Mouse (Mus musculus) layer of hippocampus, adult 6 months (tissue): Measurements from ENCODE around the gene Usp32. TPM values are rescaled to one million over a fixed set of nuclear protein-coding genes. Genes with fewer than 3 reads are reported as not detected.

Experiments
- long read RNA-seq, 2 experiments: library from polyadenylated mRNA; unstranded; transcript quantifications; one replicate each; pipeline ENCODE4 v2.0.0; 2019 to 2020
- polyA plus RNA-seq: library from polyadenylated mRNA; unstranded; fragments of <200 nt; fragmentation: Nextera tagmentation; gene quantifications from 2 replicates; pipeline ENCODE4 v1.2.3, GENCODE M21; 2021

The Usp32 gene
- polyA plus RNA-seq = 8.8 and 9.3 TPM in 2 replicates
- long read RNA-seq, experiment 1, partial matches to known transcripts = 23 of 47 reads
- long read RNA-seq, experiment 1, other reads (novel, unspliced or antisense) = 24 of 47 reads
- long read RNA-seq, experiment 2, full-length matches to known transcripts = 2 of 88 reads
- long read RNA-seq, experiment 2, partial matches to known transcripts = 61 of 88 reads
- long read RNA-seq, experiment 2, other reads (novel, unspliced or antisense) = 25 of 88 reads

DNA sequence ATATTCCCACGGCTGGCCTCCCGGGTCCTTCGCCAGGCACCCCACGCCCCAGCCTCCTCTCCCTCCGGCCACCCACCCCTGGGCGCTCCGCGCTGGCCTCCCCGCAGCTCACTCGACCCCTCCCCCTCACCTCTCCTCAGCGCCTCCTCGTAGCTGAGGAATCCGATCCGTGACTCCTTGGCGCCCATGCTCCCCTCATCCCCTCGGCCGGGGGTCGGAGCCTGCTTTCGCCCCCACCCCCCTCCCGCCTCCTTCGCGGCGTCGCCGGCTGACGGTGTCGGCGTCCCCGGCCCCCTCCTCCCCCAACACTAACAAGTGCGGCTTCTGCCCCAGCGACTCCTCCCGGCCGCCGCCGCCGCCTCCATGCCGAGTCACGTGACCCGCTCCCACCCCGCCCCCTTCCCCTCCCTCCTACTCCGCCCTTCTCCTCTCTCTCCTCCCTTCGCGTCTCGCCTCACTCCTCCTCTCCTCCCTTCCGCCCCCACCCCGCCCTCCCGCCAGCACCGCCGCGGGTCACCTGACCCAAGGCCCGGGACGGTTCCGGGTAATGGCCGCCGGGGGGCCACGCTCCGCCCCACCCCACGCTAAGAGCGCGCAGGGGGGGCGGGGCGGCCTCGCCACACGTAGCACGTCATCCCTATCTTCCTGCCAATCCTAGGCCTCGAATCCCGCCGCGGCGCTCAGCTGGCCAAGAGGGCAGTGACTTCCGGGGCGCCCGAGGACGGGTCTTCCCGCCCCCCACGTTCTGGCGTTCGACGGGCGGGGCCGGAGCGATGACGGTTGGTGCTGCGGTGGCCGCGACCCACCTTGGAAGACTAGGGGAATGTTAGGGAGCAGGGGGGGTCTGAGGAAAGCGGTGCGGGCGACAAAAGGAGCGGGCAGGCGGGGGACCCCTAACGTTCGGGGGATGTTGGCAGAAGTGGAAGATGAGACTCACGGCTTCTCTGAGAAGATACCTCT lies at the start of gene Usp32:
Gene Usp32, minus strand, starts transcription at position 581 of the 960 bp plus-strand sequence.

GRCm38 (mm10) chr11:85170058-85170740 lies 30.2 kb upstream of the Usp32 start, which contains the start of gene 1700125H20Rik:
Gene 1700125H20Rik (plus strand): TSS chr11:85170404.

DNA sequence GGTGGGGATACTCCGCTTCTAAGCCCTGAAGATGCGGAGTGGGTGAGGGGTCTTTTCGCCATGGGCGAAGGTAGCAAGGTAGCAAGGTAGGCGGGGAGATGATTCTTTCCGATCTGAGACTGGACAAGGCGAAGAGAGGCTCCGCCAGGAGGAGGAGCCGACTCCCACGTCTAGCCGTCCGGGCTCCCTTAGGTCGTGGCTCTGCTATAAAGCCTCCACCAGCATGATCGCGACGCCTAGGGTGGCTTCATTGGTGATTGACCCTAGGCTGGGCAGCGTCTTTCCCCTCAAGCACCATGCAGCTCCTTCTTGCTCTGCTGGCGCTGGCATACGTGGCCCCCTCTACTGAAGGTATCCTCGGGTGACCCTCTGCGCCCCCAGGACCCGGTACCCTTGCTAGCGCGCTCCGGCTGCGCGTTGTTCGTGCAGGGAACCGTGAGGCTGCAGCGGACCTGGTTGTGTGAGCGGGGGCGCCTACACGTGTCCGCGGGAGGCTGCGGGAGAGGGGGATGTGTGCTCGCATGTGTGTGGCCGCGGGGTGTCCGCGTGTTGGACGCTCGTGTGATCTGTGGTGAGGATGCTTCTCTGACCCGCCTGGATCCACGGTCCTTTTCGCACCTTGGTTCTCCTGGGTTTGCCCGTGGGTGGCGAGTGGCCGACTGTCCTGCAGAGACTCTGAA lies 182.2 kb downstream of the Usp32 start, which contains the start of gene Car4:
Gene Car4, plus strand, starts transcription at position 196 of the 680 bp plus-strand sequence.

Other genes starting within 250 kb of the Usp32 start
- 90.2 and 91.0 TPM in 2 replicates for gene Znhit3, start 223.8 kb downstream of the Usp32 start, polyA plus RNA-seq
- gene Car4, start 182.4 kb downstream of the Usp32 start, polyA plus RNA-seq = 66.6 and 82.3 TPM in 2 replicates
- gene 1700125H20Rik, start 30.2 kb upstream of the Usp32 start, polyA plus RNA-seq = 0.30 and 0.54 TPM in 2 replicates
- 24.7 TPM in 2 replicates for gene Appbp2, start 95.0 kb upstream of the Usp32 start, polyA plus RNA-seq
- gene Ppm1d, start 171.1 kb upstream of the Usp32 start, polyA plus RNA-seq = 9.2 and 9.9 TPM in 2 replicates
- 27.6 and 29.2 TPM in 2 replicates for gene Bcas3, start 213.0 kb upstream of the Usp32 start, polyA plus RNA-seq